Mouse (Mus musculus) embryonic fibroblast, embryonic 13.5 days (primary cell): ENCODE measurements around the gene Basp1. TPM values are rescaled to one million over a fixed set of nuclear protein-coding genes. Genes with fewer than 3 reads are reported as not detected.

Experiments
- H3K27ac ChIP-seq: 2 replicates; pipeline ENCODE4 v1.5.1; 2012; ENCODE audit warnings: low read length, control low read depth, inconsistent platforms; ENCODE audit not compliant: insufficient read depth
- H3K4me1 ChIP-seq: 2 replicates; pipeline ENCODE4 v1.6.1; 2011; ENCODE audit warnings: low read length; ENCODE audit not compliant: control insufficient read depth, insufficient read depth
- H3K4me3 ChIP-seq: 2 replicates; pipeline ENCODE4 v1.5.1; 2011; ENCODE audit warnings: mild to moderate bottlenecking, control low read depth, low read length; ENCODE audit not compliant: insufficient read depth
- CTCF ChIP-seq: IDR thresholded peaks from 2 replicates; pipeline ENCODE4 v1.5.1; 2011; ENCODE audit warnings: mild to moderate bottlenecking, control low read depth, low read length, moderate library complexity, borderline replicate concordance; ENCODE audit not compliant: insufficient read depth
- POLR2A ChIP-seq: IDR thresholded peaks from 2 replicates; pipeline ENCODE4 v1.6.1; 2011; ENCODE audit warnings: low read depth, mild to moderate bottlenecking, control low read depth, low read length, moderate library complexity
- polyA plus RNA-seq: library from polyadenylated mRNA; stranded (reverse); fragments of >200 nt; gene quantifications from 2 replicates; pipeline ENCODE4 v1.2.4, GENCODE M21; 2011; ENCODE audit warnings: low read depth; ENCODE audit not compliant: missing spikeins, insufficient read length

Gene Basp1
- polyA plus RNA-seq, 1 experiment = 232 TPM

- Histone ChIP-seq H3K27ac (no peak overlapping the region), H3K4me3 (no peak overlapping the region), H3K4me1 (peaks cover 2% of the 10 kb centered on the region; the same call in 1 of the 2 replicates)
- TF ChIP-seq CTCF = no peak
- TF ChIP-seq POLR2A = no peak
Measured at GRCm38 (mm10) chr15:25428551-25428950, 15.0 kb upstream of the Basp1 start.

GRCm38 (mm10) chr15:25420266-25420665, 6.7 kb upstream of the Basp1 start:
- H3K4me1 ChIP-seq = no peaks in the 10 kb centered on the region
- H3K27ac ChIP-seq = no peak overlapping the region
- no peak overlapping the region for H3K4me3 ChIP-seq
- TF ChIP-seq CTCF = no peak
- no peak for TF ChIP-seq POLR2A

GRCm38 (mm10) chr15:25416367-25416766, 2.8 kb upstream of the Basp1 start:
- Histone ChIP-seq H3K4me1 (no peaks in the 10 kb centered on the region), H3K4me3 (no peak overlapping the region), H3K27ac (no peak overlapping the region)
- TF ChIP-seq POLR2A (no peak), CTCF (no peak)

DNA sequence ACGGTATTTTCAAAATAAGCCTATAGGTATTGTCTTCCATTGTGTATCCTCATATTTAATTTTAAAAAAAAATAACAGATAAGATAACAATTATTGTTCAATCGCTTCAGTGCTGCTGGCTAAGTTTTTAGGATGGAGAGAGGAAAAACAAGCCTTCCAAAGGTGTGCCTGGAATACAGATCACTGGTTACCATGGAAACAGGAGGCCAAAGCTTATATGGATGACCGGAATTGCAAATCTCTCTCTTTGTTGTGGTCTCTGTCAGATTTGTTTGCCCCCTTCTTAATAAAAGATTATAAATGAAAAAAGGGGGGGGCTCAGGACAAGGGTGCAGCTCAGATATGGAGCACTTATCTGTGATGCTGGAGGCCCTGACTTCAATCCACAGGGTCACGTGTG, 2.4 kb upstream of the Basp1 start:
- Histone ChIP-seq H3K27ac (no peak overlapping the region), H3K4me1 (no peaks in the 10 kb centered on the region)
- TF ChIP-seq CTCF (no peak), POLR2A (no peak)

GRCm38 (mm10) chr15:25414747-25415119, 1.2 kb upstream of the Basp1 start:
- peak overlapping the region; percentile 75 for H3K27ac ChIP-seq
- peak; percentile 59; the same call in 1 of the 2 replicates for TF ChIP-seq CTCF
- TF ChIP-seq POLR2A = no peak; the same call in 1 of the 2 replicates
- H3K4me3 ChIP-seq = peak overlapping the region; percentile 65
- H3K4me1 ChIP-seq = no peaks in the 10 kb centered on the region

More for the DNA sequence above, 2.4 kb upstream of the Basp1 start:
- no peak overlapping the region for H3K4me3 ChIP-seq

- Histone ChIP-seq H3K4me3 (peak overlapping the region; percentile 65), H3K27ac (peak overlapping the region; percentile 75), H3K4me1 (no peaks in the 10 kb centered on the region)
- TF ChIP-seq POLR2A (no peak; the same call in 1 of the 2 replicates), CTCF (no peak)
Measured at GRCm38 (mm10) chr15:25414011-25414746, 615 bp upstream of the Basp1 start.

GRCm38 (mm10) chr15:25412761-25413261, 753 bp downstream of the Basp1 start:
- peak overlapping the region; percentile 86 for H3K27ac ChIP-seq
- H3K4me3 ChIP-seq = peak overlapping the region; percentile 85
- TF ChIP-seq CTCF (no peak), POLR2A (peak; percentile 39)
- peaks cover 4% of the 10 kb centered on the region for H3K4me1 ChIP-seq

DNA sequence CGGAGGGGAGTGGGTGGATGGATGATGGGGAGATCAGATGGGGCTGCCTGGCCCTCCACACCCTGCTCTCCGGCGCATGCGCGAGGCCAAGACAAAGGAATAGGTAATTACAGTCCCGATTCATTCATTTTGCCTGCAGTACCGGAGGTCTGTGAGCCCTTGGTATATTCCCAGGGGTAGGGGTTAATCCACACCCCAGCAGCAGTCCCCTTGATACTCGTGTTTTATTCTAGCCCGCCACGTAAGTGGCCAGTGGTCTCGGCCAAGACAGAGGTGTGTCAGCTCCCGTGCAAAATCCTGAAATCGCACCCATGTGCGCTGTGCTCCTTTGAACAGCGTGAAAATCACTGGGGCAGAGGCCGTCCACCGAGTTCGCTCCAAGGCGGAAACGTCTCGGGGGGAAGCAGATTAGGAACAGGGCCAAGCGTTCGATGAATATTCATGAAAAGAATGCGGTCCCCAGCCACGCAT, 1.4 kb downstream of the Basp1 start:
- peaks cover 7% of the 10 kb centered on the region for H3K4me1 ChIP-seq
- TF ChIP-seq POLR2A (no peak; the same call in 1 of the 2 replicates), CTCF (no peak)
- peak overlapping the region; percentile 85 for H3K4me3 ChIP-seq
- H3K27ac ChIP-seq = peak overlapping the region; percentile 86

DNA sequence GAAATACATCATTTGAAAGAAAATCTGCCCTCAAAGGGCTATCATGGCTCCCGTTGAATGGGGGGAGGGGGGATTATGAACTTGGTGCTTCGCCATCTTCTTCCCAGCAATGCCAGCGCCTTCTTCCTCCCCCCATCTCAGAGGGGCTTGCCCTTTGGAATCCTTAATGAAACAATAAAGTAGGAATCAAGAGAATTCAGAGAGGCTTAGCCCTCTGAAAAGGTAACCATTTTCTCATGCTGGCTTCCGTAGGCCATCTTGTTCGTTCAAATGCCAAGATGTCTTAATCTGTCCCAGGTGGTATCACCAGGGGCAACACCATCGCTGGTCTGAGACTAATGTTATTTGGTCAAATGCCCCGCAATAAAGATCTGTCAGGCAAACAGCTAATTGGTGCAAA, 2.1 kb downstream of the Basp1 start:
- Histone ChIP-seq H3K27ac (peak overlapping the region; percentile 30; the same call in 1 of the 2 replicates), H3K4me3 (peak overlapping the region; percentile 70), H3K4me1 (peaks cover 13% of the 10 kb centered on the region)
- no peak for TF ChIP-seq CTCF
- no peak for TF ChIP-seq POLR2A

DNA sequence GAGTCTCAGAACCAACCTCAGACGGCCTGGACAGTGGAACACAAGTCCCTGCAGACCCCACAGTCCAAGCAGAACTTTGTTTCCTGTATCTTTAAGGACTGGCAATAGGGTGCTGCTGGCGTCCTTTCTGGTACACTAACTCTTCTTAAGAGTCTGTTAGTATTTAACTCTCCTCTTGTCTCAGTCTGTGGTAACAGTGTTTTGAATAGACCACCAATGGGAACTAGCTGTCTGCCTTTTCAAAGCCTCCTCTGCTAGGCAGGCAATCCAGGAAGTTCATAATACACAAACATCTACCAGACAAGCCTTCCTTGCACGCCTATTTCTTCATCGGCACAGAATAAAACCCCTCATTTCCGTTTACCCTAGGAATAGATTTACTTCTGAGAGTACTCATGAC, 7.6 kb downstream of the Basp1 start:
- Histone ChIP-seq H3K4me1 (peaks cover 16% of the 10 kb centered on the region), H3K27ac (no peak overlapping the region), H3K4me3 (no peak overlapping the region)
- TF ChIP-seq CTCF (no peak), POLR2A (no peak)
